Mouse (Mus musculus): ENCODE measurements around the gene Gm5141.
"Not testable (repeated sequence)": the region's sequence is repeated elsewhere in the genome, so short reads cannot be mapped to it uniquely, and the experiment has no call there.

The Gm5141 gene

GRCm38 (mm10) chr13:62785199-62786134 lies at the start of gene Gm5141:
Gene Gm5141 (minus strand): TSS chr13:62785808.
- DNase-seq (ENCODE audit: low spot score), result peak; percentile 45

- DNase-seq (ENCODE audit: low spot score), result no peak
These were observed 47.7 kb upstream of the Gm5141 start for GRCm38 (mm10) chr13:62833341-62833740.

- no peak for DNase-seq (ENCODE audit: low spot score)
These were observed 46.6 kb upstream of the Gm5141 start for GRCm38 (mm10) chr13:62832239-62832638.

- DNase-seq (ENCODE audit: low spot score), result not testable (repeated sequence)
These were observed 30.1 kb upstream of the Gm5141 start for GRCm38 (mm10) chr13:62815705-62816104.

GRCm38 (mm10) chr13:62812713-62813112 lies 27.1 kb upstream of the Gm5141 start:
- DNase-seq (ENCODE audit: low spot score), result no peak

GRCm38 (mm10) chr13:62807981-62808380 lies 22.4 kb upstream of the Gm5141 start:
- not testable (repeated sequence) for DNase-seq (ENCODE audit: low spot score)

- not testable (repeated sequence) for DNase-seq (ENCODE audit: low spot score)
These were observed 506 bp upstream of the Gm5141 start for GRCm38 (mm10) chr13:62786135-62786493.

GRCm38 (mm10) chr13:62763806-62764205 lies 21.8 kb downstream of the Gm5141 start:
- peak; percentile 22 for DNase-seq (ENCODE audit: low spot score)

- DNase-seq (ENCODE audit: low spot score), result peak; percentile 73
These were observed 24.9 kb downstream of the Gm5141 start, which contains the start of gene Platr25 for GRCm38 (mm10) chr13:62760432-62761415. Gene Platr25 (minus strand): TSS chr13:62760709.

- no peak for DNase-seq (ENCODE audit: low spot score)
These were observed 52.3 kb downstream of the Gm5141 start for GRCm38 (mm10) chr13:62733322-62733721.

Data from adipocyte (in vitro differentiated cells).